Mouse (Mus musculus): ENCODE measurements around the gene Senp6. TPM values are rescaled to one million over a fixed set of nuclear protein-coding genes. Genes with fewer than 3 reads are reported as not detected.
A peak's percentile ranks its signal among the peaks of the same experiment; 100 is the strongest.
"Not testable (repeated sequence)": the region's sequence is repeated elsewhere in the genome, so short reads cannot be mapped to it uniquely, and the experiment has no call there.

Senp6 gene
- total RNA-seq, 1 experiment: 86.7 TPM

DNA sequence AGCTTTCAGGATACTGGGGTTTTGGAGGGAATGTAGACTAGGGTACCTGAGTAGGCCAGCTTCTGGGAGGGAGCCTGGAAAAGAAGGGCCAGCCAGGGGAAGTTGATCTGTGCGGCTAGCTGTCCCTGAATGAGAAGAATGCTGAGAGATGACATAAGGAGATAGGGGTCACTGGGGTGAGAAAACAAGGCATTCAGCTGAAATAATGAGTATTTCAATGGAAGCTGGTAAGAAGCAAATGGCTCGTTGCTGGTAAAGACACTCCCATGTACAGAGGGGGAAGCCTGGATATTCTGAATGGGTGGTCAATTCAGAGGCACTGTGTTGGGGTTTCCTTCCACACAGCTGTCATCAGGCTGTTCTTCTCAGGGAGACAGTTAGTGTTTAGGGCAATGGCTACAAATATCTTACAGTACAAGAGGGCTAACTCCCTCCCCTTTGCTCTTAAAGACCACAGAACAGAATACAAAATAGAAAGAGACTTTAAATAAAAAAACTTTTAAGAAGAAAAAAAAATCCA lies 27.3 kb upstream of the Senp6 start:
- Histone ChIP-seq H3K9ac (ENCODE audit: insufficient read depth, low read depth, low read length, poor library complexity, severe bottlenecking) (no peak overlapping the region), H3K9me3 (ENCODE audit: control insufficient read depth, insufficient read depth, low read depth, low read length) (peaks cover 6% of the 10 kb centered on the region), H3K4me3 (ENCODE audit: insufficient read depth in 1 of 2, low read depth in 1 of 2, low read length in 2 of 2, poor library complexity in 1 of 2, severe bottlenecking in 1 of 2) (no peak overlapping the region), H3K4me1 (ENCODE audit: control insufficient read depth in 2 of 2, insufficient read depth in 2 of 2, low read length in 2 of 2, poor library complexity in 1 of 2) (no peaks in the 10 kb centered on the region), H3K36me3 (ENCODE audit: control insufficient read depth, insufficient read depth, low read length, poor library complexity, severe bottlenecking) (no peaks in the 10 kb centered on the region), H3K27ac (ENCODE audit: insufficient read depth, low read depth, low read length, poor library complexity, severe bottlenecking) (no peak overlapping the region)
- in situ Hi-C loops (cut with MboI; ENCODE audit: low sequenced_read_pairs in 2 of 2, unreplicated experiment in 2 of 2): no loop called here
- DNase-seq (ENCODE audit: low read depth, low spot score): no peak
- no peak for TF ChIP-seq CHD2 (IDR thresholded peaks at IDR 0.05; ENCODE audit: low read depth, low read length)
- TF ChIP-seq ZC3H11A (IDR thresholded peaks at IDR 0.05; ENCODE audit: borderline replicate concordance, low read depth, low read length): no peak
- TF ChIP-seq HCFC1 (IDR thresholded peaks at IDR 0.05; ENCODE audit: borderline replicate concordance, insufficient read depth, low read length): no peak
- TF ChIP-seq MAFK (IDR thresholded peaks at IDR 0.05; ENCODE audit: insufficient read depth, low read depth, low read length): no peak
- TF ChIP-seq ZNF384 (IDR thresholded peaks at IDR 0.05; ENCODE audit: low read depth, low read length): no peak

GRCm38 (mm10) chr9:80044301-80044700 lies 22.4 kb upstream of the Senp6 start:
- H3K9me3 ChIP-seq (ENCODE audit: control insufficient read depth, insufficient read depth, low read depth, low read length): peaks cover 11% of the 10 kb centered on the region; the same call in 1 of the 2 replicates
- H3K9ac ChIP-seq (ENCODE audit: insufficient read depth, low read depth, low read length, poor library complexity, severe bottlenecking); in situ Hi-C loops (cut with MboI; ENCODE audit: low sequenced_read_pairs in 2 of 2, unreplicated experiment in 2 of 2); H3K4me1 ChIP-seq (ENCODE audit: control insufficient read depth in 2 of 2, insufficient read depth in 2 of 2, low read length in 2 of 2, poor library complexity in 1 of 2); DNase-seq (ENCODE audit: low read depth, low spot score); H3K27ac ChIP-seq (ENCODE audit: insufficient read depth, low read depth, low read length, poor library complexity, severe bottlenecking); H3K4me3 ChIP-seq (ENCODE audit: insufficient read depth in 1 of 2, low read depth in 1 of 2, low read length in 2 of 2, poor library complexity in 1 of 2, severe bottlenecking in 1 of 2); H3K36me3 ChIP-seq (ENCODE audit: control insufficient read depth, insufficient read depth, low read length, poor library complexity, severe bottlenecking): not testable (repeated sequence)

DNA sequence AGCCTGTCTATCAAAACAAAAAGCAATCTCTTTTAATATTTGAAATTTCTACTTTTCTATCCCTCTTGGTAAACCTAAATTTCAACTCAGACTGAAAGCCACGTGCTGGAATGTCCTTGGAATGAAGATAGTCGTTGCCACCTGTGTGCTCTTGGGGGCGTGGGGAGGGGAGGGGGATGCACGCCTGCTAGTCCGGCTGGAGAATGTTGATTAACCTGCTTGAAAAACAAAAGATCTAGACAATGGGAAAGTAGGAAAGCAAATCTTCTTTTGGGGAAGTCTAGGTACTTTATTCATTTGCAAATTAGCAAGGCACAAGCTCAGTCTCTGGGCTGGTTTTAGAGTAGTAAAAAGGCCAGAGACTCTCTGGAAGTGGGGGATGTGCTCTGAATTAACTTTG lies 17.4 kb upstream of the Senp6 start:
- H3K9me3 ChIP-seq (ENCODE audit: control insufficient read depth, insufficient read depth, low read depth, low read length); H3K36me3 ChIP-seq (ENCODE audit: control insufficient read depth, insufficient read depth, low read length, poor library complexity, severe bottlenecking); H3K9ac ChIP-seq (ENCODE audit: insufficient read depth, low read depth, low read length, poor library complexity, severe bottlenecking); DNase-seq (ENCODE audit: low read depth, low spot score); in situ Hi-C loops (cut with MboI; ENCODE audit: low sequenced_read_pairs in 2 of 2, unreplicated experiment in 2 of 2); H3K27ac ChIP-seq (ENCODE audit: insufficient read depth, low read depth, low read length, poor library complexity, severe bottlenecking); H3K4me3 ChIP-seq (ENCODE audit: insufficient read depth in 1 of 2, low read depth in 1 of 2, low read length in 2 of 2, poor library complexity in 1 of 2, severe bottlenecking in 1 of 2); H3K4me1 ChIP-seq (ENCODE audit: control insufficient read depth in 2 of 2, insufficient read depth in 2 of 2, low read length in 2 of 2, poor library complexity in 1 of 2): not testable (repeated sequence)

DNA sequence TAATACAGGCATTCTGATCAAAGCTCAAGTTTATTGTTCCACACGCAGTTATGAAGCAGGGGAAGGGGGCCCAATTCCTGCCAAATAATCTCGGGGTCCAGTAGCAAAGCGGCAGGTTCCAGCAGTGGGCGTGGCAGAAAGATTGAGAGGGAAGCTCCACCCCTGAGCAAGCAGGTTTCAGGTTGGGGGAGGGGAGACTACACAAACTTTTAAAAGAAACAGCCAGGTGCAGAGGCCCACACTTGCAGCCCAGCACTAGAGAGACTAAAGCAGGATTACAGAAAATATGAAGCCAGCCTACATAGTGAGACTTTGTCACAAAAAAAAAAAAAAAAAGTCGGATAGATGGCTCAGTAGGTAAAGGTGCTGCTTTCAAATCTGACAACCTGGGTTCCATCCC lies 13.8 kb upstream of the Senp6 start:
- in situ Hi-C loops (cut with MboI; ENCODE audit: low sequenced_read_pairs in 2 of 2, unreplicated experiment in 2 of 2): no loop called here
- H3K36me3 ChIP-seq (ENCODE audit: control insufficient read depth, insufficient read depth, low read length, poor library complexity, severe bottlenecking): no peaks in the 10 kb centered on the region
- DNase-seq (ENCODE audit: low read depth, low spot score): no peak
- TF ChIP-seq HCFC1 (IDR thresholded peaks at IDR 0.05; ENCODE audit: borderline replicate concordance, insufficient read depth, low read length) (no peak), CHD2 (IDR thresholded peaks at IDR 0.05; ENCODE audit: low read depth, low read length) (no peak), ZC3H11A (IDR thresholded peaks at IDR 0.05; ENCODE audit: borderline replicate concordance, low read depth, low read length) (no peak), ZNF384 (IDR thresholded peaks at IDR 0.05; ENCODE audit: low read depth, low read length) (no peak), MAFK (IDR thresholded peaks at IDR 0.05; ENCODE audit: insufficient read depth, low read depth, low read length) (no peak)
- H3K4me1 ChIP-seq (ENCODE audit: control insufficient read depth in 2 of 2, insufficient read depth in 2 of 2, low read length in 2 of 2, poor library complexity in 1 of 2): no peaks in the 10 kb centered on the region
- H3K4me3 ChIP-seq (ENCODE audit: insufficient read depth in 1 of 2, low read depth in 1 of 2, low read length in 2 of 2, poor library complexity in 1 of 2, severe bottlenecking in 1 of 2): peak overlapping the region; percentile 28 to 54; a peak in 3 of 4 replicates
- H3K9me3 ChIP-seq (ENCODE audit: control insufficient read depth, insufficient read depth, low read depth, low read length): no peaks in the 10 kb centered on the region
- no peak overlapping the region for H3K27ac ChIP-seq (ENCODE audit: insufficient read depth, low read depth, low read length, poor library complexity, severe bottlenecking)
- no peak overlapping the region for H3K9ac ChIP-seq (ENCODE audit: insufficient read depth, low read depth, low read length, poor library complexity, severe bottlenecking)

- H3K36me3 ChIP-seq (ENCODE audit: control insufficient read depth, insufficient read depth, low read length, poor library complexity, severe bottlenecking): no peaks in the 10 kb centered on the region
- in situ Hi-C loops (cut with MboI; ENCODE audit: low sequenced_read_pairs in 2 of 2, unreplicated experiment in 2 of 2): no loop called here
- H3K27ac ChIP-seq (ENCODE audit: insufficient read depth, low read depth, low read length, poor library complexity, severe bottlenecking): no peak overlapping the region
- H3K4me1 ChIP-seq (ENCODE audit: control insufficient read depth in 2 of 2, insufficient read depth in 2 of 2, low read length in 2 of 2, poor library complexity in 1 of 2): no peaks in the 10 kb centered on the region
- no peak for DNase-seq (ENCODE audit: low read depth, low spot score)
- no peak overlapping the region for H3K4me3 ChIP-seq (ENCODE audit: insufficient read depth in 1 of 2, low read depth in 1 of 2, low read length in 2 of 2, poor library complexity in 1 of 2, severe bottlenecking in 1 of 2)
- no peak overlapping the region for H3K9ac ChIP-seq (ENCODE audit: insufficient read depth, low read depth, low read length, poor library complexity, severe bottlenecking)
- H3K9me3 ChIP-seq (ENCODE audit: control insufficient read depth, insufficient read depth, low read depth, low read length): no peaks in the 10 kb centered on the region
- TF ChIP-seq ZNF384 (IDR thresholded peaks at IDR 0.05; ENCODE audit: low read depth, low read length): no peak
- TF ChIP-seq HCFC1 (IDR thresholded peaks at IDR 0.05; ENCODE audit: borderline replicate concordance, insufficient read depth, low read length): no peak
- no peak for TF ChIP-seq ZC3H11A (IDR thresholded peaks at IDR 0.05; ENCODE audit: borderline replicate concordance, low read depth, low read length)
- TF ChIP-seq CHD2 (IDR thresholded peaks at IDR 0.05; ENCODE audit: low read depth, low read length): no peak
- no peak for TF ChIP-seq MAFK (IDR thresholded peaks at IDR 0.05; ENCODE audit: insufficient read depth, low read depth, low read length)
Measured at GRCm38 (mm10) chr9:80057690-80058089, 9.0 kb upstream of the Senp6 start.

- in situ Hi-C loops (cut with MboI; ENCODE audit: low sequenced_read_pairs in 2 of 2, unreplicated experiment in 2 of 2); H3K36me3 ChIP-seq (ENCODE audit: control insufficient read depth, insufficient read depth, low read length, poor library complexity, severe bottlenecking); H3K9me3 ChIP-seq (ENCODE audit: control insufficient read depth, insufficient read depth, low read depth, low read length): not testable (repeated sequence)
Measured at GRCm38 (mm10) chr9:80065495-80065894, 1.2 kb upstream of the Senp6 start.

More at GRCm38 (mm10) chr9:80065495-80065894, 1.2 kb upstream of the Senp6 start:
- not testable (repeated sequence) for H3K4me3 ChIP-seq (ENCODE audit: insufficient read depth in 1 of 2, low read depth in 1 of 2, low read length in 2 of 2, poor library complexity in 1 of 2, severe bottlenecking in 1 of 2); H3K4me1 ChIP-seq (ENCODE audit: control insufficient read depth in 2 of 2, insufficient read depth in 2 of 2, low read length in 2 of 2, poor library complexity in 1 of 2); DNase-seq (ENCODE audit: low read depth, low spot score); H3K9ac ChIP-seq (ENCODE audit: insufficient read depth, low read depth, low read length, poor library complexity, severe bottlenecking); H3K27ac ChIP-seq (ENCODE audit: insufficient read depth, low read depth, low read length, poor library complexity, severe bottlenecking)
